Comparison of ENCODE assay signal across 7 mouse cellular contexts in genomic region chr19:3451170-3451569, GRCm38 (mm10). TPM values are rescaled to one million over a fixed set of nuclear protein-coding genes. Genes with fewer than 3 reads are reported as not detected.
DNase-seq lines count a peak whose midpoint lies in the region; ATAC-seq and TF ChIP-seq lines count a peak whose summit lies in the region.

No protein-coding gene starts in this region.

- H3K9me3 ChIP-seq in forebrain, embryonic 15.5 days: no peaks in the 10 kb centered on the region

- 22% methylated on average over 6 of the region's 6 CpGs for WGBS in forebrain, embryonic 15.5 days

- H3K27ac ChIP-seq in forebrain, embryonic 15.5 days (replicated peaks): no peak overlapping the region
- H3K27ac ChIP-seq in left cerebral cortex, adult 2 months: no peak overlapping the region

- H3K4me2 ChIP-seq in forebrain, embryonic 15.5 days (replicated peaks): no peak overlapping the region

- H3K36me3 ChIP-seq in forebrain, embryonic 15.5 days: peaks cover 27% of the 10 kb centered on the region

- intact Hi-C loops in left cerebral cortex, adult 2 months (cut with DNase I): loop anchor here (1.0 kb wide), 2 partner anchors 62 to 159 kb away; no protein-coding TSS in a partner anchor

- ATAC-seq in forebrain, embryonic 15.5 days (replicated peaks): peak; percentile 80
- ATAC-seq in inflammation-experienced regulatory T-cells, adult 6 months: peak; percentile 50

- H3K9ac ChIP-seq in forebrain, embryonic 15.5 days (replicated peaks): no peak overlapping the region

- H3K4me1 ChIP-seq in forebrain, embryonic 15.5 days: peaks cover 4% of the 10 kb centered on the region; the same call in 1 of the 2 replicates

- peak; percentile 94 for TF ChIP-seq CTCF in left cerebral cortex, adult 2 months (IDR thresholded peaks at IDR 0.05)

- no peak overlapping the region for H3K4me3 ChIP-seq in forebrain, embryonic 15.5 days
- H3K4me3 ChIP-seq in left cerebral cortex, adult 2 months: no peak overlapping the region

- H3K27me3 ChIP-seq in forebrain, embryonic 15.5 days: no peaks in the 10 kb centered on the region

- peak; percentile 65 for DNase-seq in T-cell, adult 2 months (ENCODE audit: low spot score)
- peak; percentile 43 for DNase-seq in cerebellum, adult 11-12 months
- peak; percentile 68 to 69 for DNase-seq in left cerebral cortex, adult 2 months (ENCODE audit: extremely low spot score in 1 of 2, low spot score in 2 of 2)
- DNase-seq in mesoderm, embryonic 11.5 days (ENCODE audit: low read depth, low spot score): peak; percentile 83
- peak; percentile 47 for DNase-seq in right cerebral cortex, postnatal 4 days

RNA-seq across cellular contexts. Expression of gene Gal, which starts 36.8 kb away (rescaled TPM):
- polyA plus RNA-seq in forebrain, embryonic 15.5 days (2015; fragmentation: Nextera tagmentation; extraction: Ambion mirVana): 4.6 and 6.4 TPM in 2 replicates
- 10 to 100 TPM in 1 of 3 experiments, 1 to 10 TPM in 1, under 1 TPM in 1; 0.74 to 15.2 (median 1.3) TPM for polyA plus RNA-seq in inflammation-experienced regulatory T-cells, adult 6 months (2017; shearing (Covaris generic))
- under 1 TPM in 1 of 2 experiments, not detected in 1; 0.56 TPM for total RNA-seq in left cerebral cortex, adult 2 months (2021)
